Mouse (Mus musculus) thymus, adult 2 months (tissue): ENCODE data around the gene Osbpl3. TPM values are rescaled to one million over a fixed set of nuclear protein-coding genes. Genes with fewer than 3 reads are reported as not detected.

Source experiments
- DNase-seq: peaks from one replicate; pipeline ENCODE4 v3.0.0; 2021
- H3K27ac ChIP-seq: fragments of 200-500 bp; 2 replicates; pipeline ENCODE4 v1.5.1; 2012; ENCODE audit warnings: low read length, control low read depth; ENCODE audit not compliant: control insufficient read depth, insufficient read depth
- H3K27me3 ChIP-seq: fragments of 200-500 bp; 2 replicates; pipeline ENCODE4 v1.6.1; 2012; ENCODE audit warnings: mild to moderate bottlenecking, low read length, moderate library complexity, mixed read lengths; ENCODE audit not compliant: control insufficient read depth, insufficient read depth
- H3K36me3 ChIP-seq: fragments of 200-500 bp; 2 replicates; pipeline ENCODE4 v1.6.1; 2012; ENCODE audit warnings: mild to moderate bottlenecking, low read length, moderate library complexity; ENCODE audit not compliant: control insufficient read depth, insufficient read depth
- H3K4me1 ChIP-seq: fragments of 200-500 bp; replicated peaks from 2 replicates; pipeline ENCODE4 v1.6.1; 2012; ENCODE audit warnings: low read length; ENCODE audit not compliant: control insufficient read depth, insufficient read depth
- H3K4me3 ChIP-seq: fragments of 200-500 bp; 2 replicates; pipeline ENCODE4 v1.5.1; 2012; ENCODE audit warnings: mild to moderate bottlenecking, low read length, control low read depth, moderate library complexity; ENCODE audit not compliant: control insufficient read depth, insufficient read depth
- CTCF ChIP-seq: fragments of 200-500 bp; IDR thresholded peaks from 2 replicates; pipeline ENCODE4 v1.5.1; 2012; ENCODE audit warnings: mild to moderate bottlenecking, control low read depth, low read length, moderate library complexity, borderline replicate concordance; ENCODE audit not compliant: control insufficient read depth, poor library complexity, insufficient read depth; ENCODE audit errors: extremely low read depth
- POLR2A ChIP-seq: fragments of 200-500 bp; IDR thresholded peaks from 2 replicates; pipeline ENCODE4 v1.6.1; 2012; ENCODE audit warnings: mild to moderate bottlenecking, low read length, control low read depth, moderate library complexity; ENCODE audit not compliant: control insufficient read depth, poor library complexity, insufficient read depth; ENCODE audit errors: extremely low read depth
- WGBS: fragments of 180-500 bp; shearing (Covaris S2); methylation state at CpG from one replicate; pipeline ENCODE4 v1.1.7; 2018; 5-methylcytosine and 5-hydroxymethylcytosine counted together
- polyA plus RNA-seq: library from polyadenylated mRNA; depleted of rRNA; stranded (reverse); fragments of >200 nt; gene quantifications from 2 replicates; pipeline ENCODE4 v1.2.3, GENCODE M21; 2012

Gene Osbpl3
- polyA plus RNA-seq, 1 experiment: 6.7 TPM

DNA sequence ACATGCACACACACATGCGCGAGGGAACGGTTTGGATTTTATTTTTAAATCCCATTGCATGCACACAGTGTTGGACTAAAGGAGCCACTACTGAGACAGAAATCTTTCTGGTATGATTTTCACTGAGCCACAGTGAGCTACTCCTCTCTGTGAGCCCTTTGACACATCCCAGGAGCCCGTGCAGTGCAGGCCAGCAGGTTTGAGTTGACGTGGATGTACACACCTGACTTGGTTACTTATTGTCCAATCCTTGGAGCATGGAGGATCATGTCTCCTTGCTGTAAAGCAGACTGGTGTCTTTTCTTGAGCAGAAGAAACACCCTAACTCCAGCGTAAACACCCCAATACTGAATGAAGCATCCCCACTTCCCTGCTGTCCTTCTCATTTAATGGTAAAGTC lies 57.7 kb downstream of the Osbpl3 start:
- WGBS: 97% methylated on average over 6 of the region's 6 CpGs
- H3K36me3 ChIP-seq: no peaks in the 10 kb centered on the region
- H3K4me1 ChIP-seq: no peaks in the 10 kb centered on the region
- H3K4me3 ChIP-seq: no peak overlapping the region
- no peak overlapping the region for H3K27ac ChIP-seq
- TF ChIP-seq POLR2A (no peak), CTCF (no peak)
- DNase-seq: no peak
- no peaks in the 10 kb centered on the region for H3K27me3 ChIP-seq

GRCm38 (mm10) chr6:50397116-50397515 lies 58.9 kb downstream of the Osbpl3 start:
- no peak for TF ChIP-seq CTCF
- no peak for TF ChIP-seq POLR2A
- Histone ChIP-seq H3K4me3 (no peak overlapping the region), H3K36me3 (no peaks in the 10 kb centered on the region), H3K4me1 (no peaks in the 10 kb centered on the region), H3K27ac (no peak overlapping the region), H3K27me3 (no peaks in the 10 kb centered on the region)
- DNase-seq: no peak
- 84% methylated on average over 5 of the region's 5 CpGs for WGBS

GRCm38 (mm10) chr6:50395641-50396312 lies 60.2 kb downstream of the Osbpl3 start:
- 94% methylated on average over 7 of the region's 7 CpGs for WGBS
- Histone ChIP-seq H3K4me1 (no peaks in the 10 kb centered on the region), H3K4me3 (no peak overlapping the region), H3K36me3 (no peaks in the 10 kb centered on the region), H3K27ac (no peak overlapping the region), H3K27me3 (no peaks in the 10 kb centered on the region)
- no peak for TF ChIP-seq POLR2A
- no peak for TF ChIP-seq CTCF
- no peak for DNase-seq

DNA sequence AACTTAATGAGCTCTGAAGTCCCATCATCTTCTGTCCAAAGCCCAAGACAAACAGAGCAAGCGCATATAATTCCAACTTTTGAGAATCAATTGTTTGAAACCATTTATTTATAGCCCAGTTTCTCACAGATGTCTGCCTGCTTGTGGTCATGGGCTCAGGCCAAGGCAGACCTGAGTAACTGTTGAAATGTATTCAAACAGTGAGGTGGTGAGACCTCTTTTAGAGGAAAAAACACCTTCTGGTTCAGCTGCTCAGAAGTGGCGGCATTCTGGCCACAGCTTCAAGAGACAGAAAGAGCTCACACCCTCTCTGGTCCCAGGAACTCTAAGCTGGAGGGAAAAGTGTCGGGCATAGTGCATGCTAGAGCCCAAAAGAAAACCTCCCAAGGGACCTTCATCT lies 61.6 kb downstream of the Osbpl3 start:
- no peak for DNase-seq
- Histone ChIP-seq H3K4me3 (no peak overlapping the region), H3K27ac (no peak overlapping the region), H3K27me3 (no peaks in the 10 kb centered on the region), H3K4me1 (no peaks in the 10 kb centered on the region), H3K36me3 (no peaks in the 10 kb centered on the region)
- TF ChIP-seq POLR2A (no peak), CTCF (no peak)
- 66% methylated on average over 3 of the region's 3 CpGs for WGBS

DNA sequence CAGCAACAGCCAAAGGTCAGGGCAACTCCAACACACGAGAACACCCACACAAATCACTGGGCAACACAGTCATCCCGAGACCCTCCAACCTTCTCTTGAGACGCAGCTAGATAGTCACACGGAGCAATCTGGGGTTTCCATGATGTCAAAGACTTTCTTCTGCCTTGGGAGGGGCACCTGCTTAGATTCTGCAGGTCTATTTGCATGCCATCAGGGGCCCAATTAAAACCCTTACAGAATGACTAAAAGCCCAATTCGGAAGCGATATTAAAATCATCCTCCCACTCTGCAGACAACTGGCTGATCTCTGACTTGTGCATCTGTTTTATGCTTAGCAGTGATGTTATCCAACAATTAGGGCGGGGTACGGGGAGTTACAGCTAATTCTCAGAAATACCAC lies 62.0 kb downstream of the Osbpl3 start:
- WGBS: 74% methylated on average over 8 of the region's 8 CpGs
- Histone ChIP-seq H3K4me1 (no peaks in the 10 kb centered on the region), H3K27me3 (no peaks in the 10 kb centered on the region), H3K27ac (no peak overlapping the region), H3K36me3 (no peaks in the 10 kb centered on the region), H3K4me3 (no peak overlapping the region)
- DNase-seq: no peak
- no peak for TF ChIP-seq POLR2A
- TF ChIP-seq CTCF: no peak

- Histone ChIP-seq H3K4me3 (no peak overlapping the region), H3K4me1 (0 out of 2 replicates have a peak, but pooled peaks cover 3% of the 10 kb centered on the region)
- no peak for DNase-seq
Observed at GRCm38 (mm10) chr6:50391951-50392350, 64.0 kb downstream of the Osbpl3 start.

More at GRCm38 (mm10) chr6:50391951-50392350, 64.0 kb downstream of the Osbpl3 start:
- H3K27ac ChIP-seq: no peak overlapping the region
- WGBS: 97% methylated on average over 3 of the region's 3 CpGs
- H3K36me3 ChIP-seq: no peaks in the 10 kb centered on the region
- no peak for TF ChIP-seq CTCF
- TF ChIP-seq POLR2A: no peak
- H3K27me3 ChIP-seq: no peaks in the 10 kb centered on the region
